Mouse (Mus musculus) cortical plate, adult 2 months (tissue): ENCODE results near the gene Cyb5r2. TPM values are rescaled to one million over a fixed set of nuclear protein-coding genes. Genes with fewer than 3 reads are reported as not detected.

ENCODE experiments used
- H3K27ac ChIP-seq: fragments of 200-500 bp; 2 replicates; pipeline ENCODE4 v1.5.1; 2012; ENCODE audit warnings: low read length, control low read depth, inconsistent platforms; ENCODE audit not compliant: insufficient read depth
- H3K4me1 ChIP-seq: fragments of 200-500 bp; 2 replicates; pipeline ENCODE4 v1.6.1; 2011; ENCODE audit warnings: low read length; ENCODE audit not compliant: control insufficient read depth, insufficient read depth
- H3K4me3 ChIP-seq: fragments of 200-500 bp; 2 replicates; pipeline ENCODE4 v1.5.1; 2011; ENCODE audit warnings: mild to moderate bottlenecking, low read length, control low read depth; ENCODE audit not compliant: insufficient read depth
- CTCF ChIP-seq: fragments of 200-500 bp; IDR thresholded peaks from 2 replicates; pipeline ENCODE4 v1.5.1; 2011; ENCODE audit warnings: mild to moderate bottlenecking, control low read depth, low read length; ENCODE audit not compliant: insufficient read depth; ENCODE audit errors: extremely low read depth
- POLR2A ChIP-seq: fragments of 200-500 bp; IDR thresholded peaks from 2 replicates; pipeline ENCODE4 v1.6.1; 2011; ENCODE audit warnings: mild to moderate bottlenecking, low read length, control low read depth; ENCODE audit not compliant: insufficient read depth; ENCODE audit errors: extremely low read depth
- polyA plus RNA-seq: library from polyadenylated mRNA; depleted of rRNA; stranded (reverse); fragments of >200 nt; gene quantifications from 2 replicates; pipeline ENCODE4 v1.2.3, GENCODE M21; 2012

The Cyb5r2 gene
- polyA plus RNA-seq, 1 experiment: 0.19 TPM

GRCm38 (mm10) chr7:107727538-107727937, 30.3 kb downstream of the Cyb5r2 start:
- no peaks in the 10 kb centered on the region for H3K4me1 ChIP-seq
- TF ChIP-seq CTCF: no peak
- no peak for TF ChIP-seq POLR2A
- H3K4me3 ChIP-seq: no peak overlapping the region
- H3K27ac ChIP-seq: no peak overlapping the region

GRCm38 (mm10) chr7:107722536-107722935, 35.3 kb downstream of the Cyb5r2 start:
- Histone ChIP-seq H3K4me3 (no peak overlapping the region), H3K4me1 (no peaks in the 10 kb centered on the region), H3K27ac (no peak overlapping the region)
- TF ChIP-seq CTCF (no peak), POLR2A (no peak)

GRCm38 (mm10) chr7:107720771-107721170, 37.1 kb downstream of the Cyb5r2 start:
- TF ChIP-seq CTCF (no peak), POLR2A (no peak)
- Histone ChIP-seq H3K4me3 (no peak overlapping the region), H3K27ac (no peak overlapping the region), H3K4me1 (no peaks in the 10 kb centered on the region)

GRCm38 (mm10) chr7:107714067-107714466, 43.8 kb downstream of the Cyb5r2 start:
- no peak overlapping the region for H3K4me3 ChIP-seq
- TF ChIP-seq CTCF: no peak
- TF ChIP-seq POLR2A: no peak
- no peak overlapping the region for H3K27ac ChIP-seq
- H3K4me1 ChIP-seq: no peaks in the 10 kb centered on the region

GRCm38 (mm10) chr7:107712743-107713142, 45.1 kb downstream of the Cyb5r2 start:
- no peak overlapping the region for H3K4me3 ChIP-seq
- TF ChIP-seq CTCF (no peak), POLR2A (no peak)
- H3K4me1 ChIP-seq: no peaks in the 10 kb centered on the region
- no peak overlapping the region for H3K27ac ChIP-seq

GRCm38 (mm10) chr7:107708491-107709112, 49.2 kb downstream of the Cyb5r2 start:
- no peak overlapping the region; the same call in 1 of the 2 replicates for H3K4me3 ChIP-seq
- TF ChIP-seq POLR2A: no peak
- TF ChIP-seq CTCF: peak; percentile 53
- H3K4me1 ChIP-seq: no peaks in the 10 kb centered on the region; the same call in 1 of the 2 replicates
- no peak overlapping the region for H3K27ac ChIP-seq

- Histone ChIP-seq H3K27ac (no peak overlapping the region), H3K4me1 (no peaks in the 10 kb centered on the region; the same call in 1 of the 2 replicates), H3K4me3 (no peak overlapping the region)
- no peak for TF ChIP-seq CTCF
- no peak for TF ChIP-seq POLR2A
Measured at GRCm38 (mm10) chr7:107707650-107708049, 50.2 kb downstream of the Cyb5r2 start.

GRCm38 (mm10) chr7:107705941-107706340, 51.9 kb downstream of the Cyb5r2 start:
- Histone ChIP-seq H3K27ac (no peak overlapping the region), H3K4me3 (no peak overlapping the region), H3K4me1 (no peaks in the 10 kb centered on the region; the same call in 1 of the 2 replicates)
- TF ChIP-seq POLR2A (no peak), CTCF (no peak)

- TF ChIP-seq POLR2A (no peak), CTCF (no peak)
- Histone ChIP-seq H3K4me3 (no peak overlapping the region), H3K4me1 (no peaks in the 10 kb centered on the region; the same call in 1 of the 2 replicates), H3K27ac (no peak overlapping the region)
Measured at GRCm38 (mm10) chr7:107702461-107703380, 55.1 kb downstream of the Cyb5r2 start.
